Mouse (Mus musculus) limb, embryonic 13.5 days (tissue): ENCODE measurements around the gene Klhl5. TPM values are rescaled to one million over a fixed set of nuclear protein-coding genes. Genes with fewer than 3 reads are reported as not detected.

Experiments
- ATAC-seq: fragments of 200-750 bp; cut with Nextera tagmentation; 2 replicates; pipeline ENCODE4 v1.8.0; 2017; ENCODE audit warnings: low read depth, moderate number of reproducible peaks, moderate TSS enrichment; ENCODE audit not compliant: low FRiP score
- H3K27ac ChIP-seq: fragments of 300-500 bp; sonication (generic); 2 replicates; pipeline ENCODE4 v1.5.1; 2015; ENCODE audit warnings: inconsistent platforms, mild to moderate bottlenecking, moderate library complexity
- H3K27me3 ChIP-seq: fragments of 300-500 bp; sonication (generic); 2 replicates; pipeline ENCODE4 v1.6.1; 2015; ENCODE audit warnings: mild to moderate bottlenecking, inconsistent platforms
- H3K36me3 ChIP-seq: fragments of 300-500 bp; sonication (generic); 2 replicates; pipeline ENCODE4 v1.6.1; 2015; ENCODE audit warnings: inconsistent platforms, mild to moderate bottlenecking, moderate library complexity
- H3K4me1 ChIP-seq: fragments of 300-500 bp; sonication (generic); 2 replicates; pipeline ENCODE4 v1.6.1; 2015; ENCODE audit warnings: inconsistent platforms
- H3K4me2 ChIP-seq: fragments of 300-500 bp; sonication (generic); replicated peaks from 2 replicates; pipeline ENCODE4 v1.6.1; 2015; ENCODE audit warnings: inconsistent platforms, mild to moderate bottlenecking, moderate library complexity
- H3K4me3 ChIP-seq: fragments of 300-500 bp; sonication (generic); 2 replicates; pipeline ENCODE4 v1.5.1; 2015; ENCODE audit warnings: moderate library complexity, mild to moderate bottlenecking, inconsistent platforms
- H3K9ac ChIP-seq: fragments of 300-500 bp; sonication (generic); 2 replicates; pipeline ENCODE4 v1.6.1; 2015; ENCODE audit warnings: mild to moderate bottlenecking, inconsistent platforms
- H3K9me3 ChIP-seq: fragments of 300-500 bp; sonication (generic); 2 replicates; pipeline ENCODE4 v1.6.1; 2016; ENCODE audit warnings: inconsistent platforms
- WGBS: fragments of 180-500 bp; shearing (Covaris S2); methylation state at CpG from one replicate; pipeline ENCODE4 v1.1.7; 2015; 5-methylcytosine and 5-hydroxymethylcytosine counted together
- polyA plus RNA-seq: library from polyadenylated mRNA; unstranded; fragments of >200 nt; fragmentation: Nextera tagmentation; extraction: Ambion mirVana; gene quantifications from 2 replicates; pipeline ENCODE4 v1.2.1, GENCODE M21; 2015

The Klhl5 gene
- polyA plus RNA-seq, 1 experiment from 2014 or later, result 20.8 TPM

DNA sequence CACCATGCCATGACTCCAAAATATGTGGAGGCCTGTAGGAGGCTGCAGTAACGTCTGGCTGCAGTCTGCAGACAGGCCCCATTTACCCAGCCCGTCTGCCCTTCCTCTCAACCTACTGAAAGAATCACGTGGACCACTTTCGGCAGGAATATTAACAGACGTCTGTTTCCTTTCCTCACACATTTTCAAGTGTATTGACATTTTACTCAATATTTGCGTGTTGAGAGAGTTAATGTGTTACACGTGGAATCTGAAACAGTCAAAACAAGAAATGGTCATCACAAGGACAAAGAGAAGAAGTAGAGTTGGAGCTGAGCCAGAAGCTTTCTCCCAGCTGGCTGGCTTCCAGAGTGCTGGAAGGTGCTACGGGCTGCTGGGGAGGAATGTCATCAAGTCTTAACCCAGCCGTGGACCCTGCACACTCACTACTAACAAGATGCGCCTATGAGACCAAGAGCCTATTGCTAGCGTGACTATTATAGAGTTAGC lies 69.7 kb downstream of the Klhl5 start:
- H3K27ac ChIP-seq, result 0 out of 2 replicates have a peak overlapping the region, but pooled peaks have one; percentile 44

DNA sequence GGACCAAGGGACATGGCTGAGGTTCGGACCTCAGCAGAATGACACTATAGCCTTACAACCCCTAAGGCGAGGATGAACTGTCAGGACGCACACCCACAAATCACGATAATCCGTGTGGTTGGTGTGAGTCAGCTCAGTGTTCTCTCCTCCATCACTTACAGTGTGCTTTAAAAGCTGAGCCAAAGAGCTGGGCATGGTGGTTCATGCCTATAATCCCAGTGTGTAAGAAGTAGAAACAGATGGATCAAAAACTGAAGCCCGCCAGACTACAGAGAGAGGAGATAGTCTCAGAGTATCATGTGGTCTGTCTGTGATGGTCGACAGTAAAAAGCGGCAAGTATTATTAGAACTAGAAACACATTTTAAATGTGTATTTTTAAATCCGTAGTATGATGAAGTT lies 71.1 kb downstream of the Klhl5 start:
- no peak overlapping the region for H3K4me2 ChIP-seq
- no peaks in the 10 kb centered on the region for H3K9me3 ChIP-seq
- no peaks in the 10 kb centered on the region for H3K27me3 ChIP-seq
- WGBS, result 88% methylated on average over 9 of the region's 9 CpGs
- no peak for ATAC-seq
- no peak overlapping the region for H3K4me3 ChIP-seq
- no peak overlapping the region for H3K27ac ChIP-seq
- no peaks in the 10 kb centered on the region for H3K36me3 ChIP-seq
- H3K9ac ChIP-seq, result no peak overlapping the region
- peaks cover 45% of the 10 kb centered on the region for H3K4me1 ChIP-seq

More for the DNA sequence above, 69.7 kb downstream of the Klhl5 start:
- Histone ChIP-seq H3K9me3 (no peaks in the 10 kb centered on the region), H3K4me2 (peak overlapping the region; percentile 21; the same call in 1 of the 2 replicates), H3K4me3 (no peak overlapping the region), H3K9ac (no peak overlapping the region), H3K27me3 (no peaks in the 10 kb centered on the region; the same call in 1 of the 2 replicates), H3K36me3 (no peaks in the 10 kb centered on the region), H3K4me1 (peaks cover 45% of the 10 kb centered on the region)
- peak; percentile 64 for ATAC-seq
- WGBS, result 24% methylated on average over 11 of the region's 11 CpGs

DNA sequence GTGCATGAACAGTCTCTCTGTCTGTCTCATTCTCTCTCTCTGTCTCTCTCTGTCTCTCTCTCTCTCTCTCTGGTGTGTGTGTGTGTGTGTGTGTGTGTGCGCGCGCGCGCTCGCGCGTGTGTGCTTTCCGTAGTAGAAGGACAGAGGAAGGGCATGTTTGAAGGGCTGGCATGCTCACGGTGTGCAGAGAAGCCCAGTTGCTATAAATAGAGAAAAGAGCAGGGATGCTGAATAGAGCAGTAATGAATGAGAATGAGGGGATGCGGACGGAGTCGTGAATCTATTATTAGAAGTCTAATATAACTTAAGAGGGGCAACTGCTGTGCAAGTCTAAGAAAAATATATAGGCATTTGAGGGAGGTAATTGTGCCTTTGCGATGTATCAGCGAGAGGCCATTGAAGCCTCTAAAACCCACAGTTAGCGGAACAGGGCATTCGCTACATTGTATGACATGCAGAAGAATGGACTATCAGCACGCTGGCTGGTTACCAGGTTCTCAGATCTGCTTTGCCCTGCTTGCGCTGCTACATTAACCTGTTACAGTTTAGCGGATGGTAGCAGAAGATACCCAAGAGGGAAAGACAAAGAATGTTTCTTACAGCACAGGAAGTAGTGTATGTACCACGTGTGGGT lies 73.9 kb downstream of the Klhl5 start:
- 66% methylated on average over 21 of the region's 21 CpGs for WGBS
- ATAC-seq, result no peak
- peaks cover 31% of the 10 kb centered on the region for H3K4me1 ChIP-seq
- 0 out of 2 replicates have a peak overlapping the region, but pooled peaks have one; percentile 3 for H3K4me2 ChIP-seq
- no peaks in the 10 kb centered on the region for H3K36me3 ChIP-seq
- no peak overlapping the region for H3K4me3 ChIP-seq
- H3K27ac ChIP-seq, result peak overlapping the region; percentile 10; the same call in 1 of the 2 replicates
- H3K27me3 ChIP-seq, result no peaks in the 10 kb centered on the region
- no peak overlapping the region for H3K9ac ChIP-seq
- H3K9me3 ChIP-seq, result no peaks in the 10 kb centered on the region

DNA sequence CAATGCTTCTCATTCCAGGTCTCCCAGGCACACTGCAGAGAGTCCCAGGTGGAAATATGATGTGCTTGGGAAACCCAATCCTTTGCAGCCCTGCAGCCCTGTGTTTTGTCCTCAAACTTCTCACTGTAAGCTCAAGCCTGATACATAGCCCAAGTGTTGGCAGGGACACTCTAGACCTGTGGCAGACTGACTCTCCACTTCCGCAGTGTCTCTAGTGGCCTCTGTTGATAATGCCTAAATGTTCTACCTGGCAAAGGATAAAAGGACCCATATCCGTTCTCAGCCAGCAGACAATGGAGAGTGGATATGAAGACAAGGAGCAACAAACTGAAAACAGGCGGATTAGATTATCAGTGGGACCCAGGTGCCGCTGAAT lies 74.4 kb downstream of the Klhl5 start:
- Histone ChIP-seq H3K9me3 (no peaks in the 10 kb centered on the region), H3K27me3 (no peaks in the 10 kb centered on the region), H3K27ac (no peak overlapping the region; the same call in 1 of the 2 replicates), H3K4me2 (no peak overlapping the region), H3K4me3 (no peak overlapping the region), H3K9ac (no peak overlapping the region), H3K36me3 (no peaks in the 10 kb centered on the region), H3K4me1 (peaks cover 28% of the 10 kb centered on the region)
- WGBS, result 83% methylated on average over 4 of the region's 4 CpGs
- no peak for ATAC-seq

DNA sequence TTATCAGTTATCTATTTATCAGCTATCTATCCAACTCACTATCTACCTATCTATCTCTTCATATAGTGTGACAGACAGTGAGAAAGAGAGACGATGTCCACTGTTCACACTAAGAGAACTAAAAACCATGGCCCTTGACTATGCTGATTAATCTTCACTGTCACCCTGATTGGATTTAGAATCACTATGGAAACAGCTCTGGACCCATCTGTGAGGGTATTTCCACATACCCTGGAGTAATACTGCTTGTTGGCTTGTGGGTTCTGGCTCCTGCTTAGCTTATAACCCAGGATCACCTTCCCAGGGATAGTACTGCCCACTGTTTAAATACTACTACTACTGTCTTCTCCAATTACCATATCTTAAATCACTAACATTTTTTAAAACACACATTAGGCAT lies 74.9 kb downstream of the Klhl5 start:
- H3K4me3 ChIP-seq, result no peak overlapping the region
- ATAC-seq, result no peak
- no peaks in the 10 kb centered on the region for H3K9me3 ChIP-seq
- H3K4me2 ChIP-seq, result no peak overlapping the region
- H3K9ac ChIP-seq, result no peak overlapping the region
- H3K27ac ChIP-seq, result no peak overlapping the region
- peaks cover 23% of the 10 kb centered on the region for H3K4me1 ChIP-seq
- 85% methylated on average over 1 of the region's 1 CpGs for WGBS
- H3K36me3 ChIP-seq, result no peaks in the 10 kb centered on the region
- H3K27me3 ChIP-seq, result no peaks in the 10 kb centered on the region

DNA sequence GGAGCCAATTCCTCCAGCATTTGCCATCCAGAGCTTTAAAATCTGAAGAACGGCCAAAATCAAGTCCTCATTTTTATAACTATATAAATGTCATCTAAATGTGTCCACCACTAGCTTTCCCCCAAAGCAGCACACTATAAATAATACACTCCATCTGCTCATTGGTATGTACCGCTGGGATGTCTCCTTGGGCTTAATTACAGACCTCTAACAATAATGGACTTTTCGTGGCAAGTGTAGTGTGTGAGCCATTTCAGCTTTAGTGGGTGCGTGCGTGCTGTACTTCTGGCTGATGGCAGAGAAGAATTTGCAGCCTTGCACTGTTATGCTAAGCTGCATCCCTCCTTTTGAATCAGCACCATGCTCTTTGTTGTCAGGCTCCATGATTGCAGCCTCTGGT lies 84.3 kb downstream of the Klhl5 start:
- no peaks in the 10 kb centered on the region for H3K27me3 ChIP-seq
- H3K9ac ChIP-seq, result no peak overlapping the region
- 82% methylated on average over 5 of the region's 5 CpGs for WGBS
- no peaks in the 10 kb centered on the region for H3K36me3 ChIP-seq
- H3K4me3 ChIP-seq, result no peak overlapping the region
- H3K4me1 ChIP-seq, result no peaks in the 10 kb centered on the region
- H3K9me3 ChIP-seq, result peaks cover 7% of the 10 kb centered on the region; the same call in 1 of the 2 replicates
- H3K27ac ChIP-seq, result no peak overlapping the region
- no peak overlapping the region for H3K4me2 ChIP-seq
- ATAC-seq, result no peak

DNA sequence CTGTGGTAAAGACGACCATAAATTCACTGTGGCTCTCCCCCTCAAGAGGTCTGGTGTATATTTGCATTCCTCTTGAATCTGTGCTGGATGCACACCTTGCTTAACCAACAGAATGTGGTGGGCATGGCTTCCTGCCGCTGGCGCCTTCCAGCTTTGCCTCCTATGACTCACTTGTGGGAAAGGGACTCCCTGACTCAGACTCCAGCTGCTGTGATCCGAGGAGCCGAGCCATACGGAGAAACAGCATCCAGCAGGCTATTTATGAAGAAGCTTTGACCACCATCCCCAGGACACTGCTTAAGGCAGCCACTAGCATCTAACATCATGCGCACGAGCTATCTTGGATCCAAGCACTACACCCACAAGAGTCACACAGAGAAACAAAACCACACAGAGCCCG lies 87.1 kb downstream of the Klhl5 start:
- peaks cover 7% of the 10 kb centered on the region; the same call in 1 of the 2 replicates for H3K9me3 ChIP-seq
- no peak overlapping the region for H3K4me3 ChIP-seq
- 87% methylated on average over 9 of the region's 9 CpGs for WGBS
- no peaks in the 10 kb centered on the region for H3K4me1 ChIP-seq
- no peaks in the 10 kb centered on the region for H3K36me3 ChIP-seq
- no peak overlapping the region for H3K27ac ChIP-seq
- no peak overlapping the region for H3K4me2 ChIP-seq
- no peak overlapping the region for H3K9ac ChIP-seq
- H3K27me3 ChIP-seq, result no peaks in the 10 kb centered on the region
- no peak for ATAC-seq

DNA sequence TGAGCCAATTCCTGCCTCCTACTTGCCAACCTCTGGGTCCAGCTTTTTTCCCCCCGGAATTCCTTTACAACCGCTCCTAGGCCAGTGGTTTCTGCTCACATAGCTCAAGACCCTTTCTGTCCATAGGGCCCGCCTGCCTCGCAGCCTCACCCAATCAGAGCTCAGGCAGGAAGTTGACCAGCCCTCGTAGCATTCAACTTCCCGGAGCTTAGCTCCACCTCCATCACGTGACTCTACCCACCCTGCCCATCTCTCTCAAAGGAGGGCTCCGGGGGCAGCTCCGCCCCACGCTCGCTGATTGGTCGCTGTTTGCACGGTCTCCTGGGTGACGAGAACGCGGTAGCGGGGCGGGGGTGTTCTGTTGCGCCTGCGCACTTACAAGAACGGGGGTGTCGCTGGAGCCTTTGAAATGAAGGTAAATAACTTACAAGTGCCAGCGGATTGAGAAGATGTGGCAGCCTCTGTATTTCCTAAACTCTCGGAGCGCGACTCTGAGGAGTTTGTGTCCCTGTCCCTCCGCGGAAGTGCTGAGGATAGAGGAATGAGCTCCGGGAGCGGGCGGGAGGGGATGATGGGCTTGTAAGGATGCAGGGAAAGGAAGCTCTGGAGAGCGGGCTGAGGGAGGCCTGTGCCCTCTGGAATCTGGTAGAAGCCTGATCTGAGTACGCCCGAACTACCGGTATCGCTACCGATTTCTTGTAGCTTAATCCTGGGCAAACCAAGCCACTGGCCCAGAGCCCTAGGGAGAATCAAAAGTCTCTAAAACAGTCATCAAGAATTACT lies 92.2 kb downstream of the Klhl5 start, which contains the start of gene Wdr19:
Gene Wdr19, plus strand, starts transcription at position 351 of the 783 bp plus-strand sequence.
- peaks cover 8% of the 10 kb centered on the region for H3K4me1 ChIP-seq
- H3K27me3 ChIP-seq, result no peaks in the 10 kb centered on the region
- peak within 1 kb of the TSS; percentile 64 for H3K4me3 ChIP-seq
- 0 out of 2 replicates have a peak, but pooled peaks cover 3% of the 10 kb centered on the region for H3K36me3 ChIP-seq
- no peaks in the 10 kb centered on the region for H3K9me3 ChIP-seq
- peak within 1 kb of the TSS; percentile 66 for H3K27ac ChIP-seq
- under 1% methylated on average over 37 of the region's 37 CpGs for WGBS
- H3K9ac ChIP-seq, result peak within 1 kb of the TSS; percentile 74
- ATAC-seq, result peak; percentile 100
- peak within 1 kb of the TSS; percentile 75 for H3K4me2 ChIP-seq

DNA sequence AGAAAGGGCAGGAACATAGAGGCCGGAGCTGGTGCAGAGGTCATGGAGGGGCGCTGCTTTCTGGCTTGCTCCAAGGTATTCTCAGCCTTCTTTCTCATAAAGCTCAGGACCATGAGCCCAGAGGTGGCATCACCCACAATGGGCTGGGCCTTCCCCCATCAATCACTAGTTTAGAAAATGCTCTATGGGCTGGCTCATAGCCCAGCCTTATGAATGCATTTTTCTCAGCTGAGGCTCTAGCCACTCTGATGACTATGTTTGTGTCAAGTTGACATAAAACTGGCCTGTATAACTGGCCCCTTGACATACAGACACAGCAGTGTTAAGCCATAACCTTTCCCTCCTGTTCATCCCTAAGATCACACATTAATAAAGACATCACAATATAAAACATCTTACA lies 97.4 kb downstream of the Klhl5 start:
- Histone ChIP-seq H3K4me1 (peaks cover 8% of the 10 kb centered on the region), H3K4me2 (no peak overlapping the region), H3K9me3 (no peaks in the 10 kb centered on the region), H3K27ac (no peak overlapping the region), H3K36me3 (peaks cover 14% of the 10 kb centered on the region; the same call in 1 of the 2 replicates), H3K9ac (no peak overlapping the region), H3K27me3 (no peaks in the 10 kb centered on the region), H3K4me3 (no peak overlapping the region)
- no peak for ATAC-seq
- 87% methylated on average over 2 of the region's 2 CpGs for WGBS

DNA sequence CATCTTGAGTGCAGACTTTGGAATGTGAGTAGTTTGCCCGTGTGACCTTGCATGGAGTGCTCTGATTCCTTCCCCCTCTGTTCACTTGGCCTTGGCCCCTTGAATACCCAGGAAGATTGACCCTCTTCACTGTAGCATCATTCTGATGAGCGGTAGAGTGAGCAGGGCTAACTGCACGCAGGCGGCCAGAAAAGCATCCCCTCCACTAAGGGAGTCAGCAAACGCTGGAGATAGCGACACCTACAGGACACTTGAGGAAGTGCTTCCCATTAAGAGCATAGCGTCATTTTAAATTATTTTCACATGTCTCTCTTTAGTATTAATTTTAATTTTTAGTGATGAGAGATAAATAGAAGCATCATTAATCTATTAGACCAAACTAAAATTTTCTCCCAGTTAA lies 106.0 kb downstream of the Klhl5 start:
- no peaks in the 10 kb centered on the region for H3K4me1 ChIP-seq
- no peaks in the 10 kb centered on the region for H3K9me3 ChIP-seq
- no peak; the same call in 1 of the 2 replicates for ATAC-seq
- H3K36me3 ChIP-seq, result no peaks in the 10 kb centered on the region
- WGBS, result 18% methylated on average over 7 of the region's 7 CpGs
- no peak overlapping the region for H3K4me2 ChIP-seq
- H3K4me3 ChIP-seq, result no peak overlapping the region
- H3K27me3 ChIP-seq, result no peaks in the 10 kb centered on the region
- H3K27ac ChIP-seq, result no peak overlapping the region
- no peak overlapping the region for H3K9ac ChIP-seq
